Mouse (Mus musculus) thymus, adult 2 months (tissue): ENCODE data around the gene Sox14.

Experiments used
- CTCF ChIP-seq: fragments of 200-500 bp; IDR thresholded peaks from 2 replicates; pipeline ENCODE4 v1.5.1; 2012; ENCODE audit warnings: mild to moderate bottlenecking, control low read depth, low read length, moderate library complexity, borderline replicate concordance; ENCODE audit not compliant: control insufficient read depth, poor library complexity, insufficient read depth; ENCODE audit errors: extremely low read depth
- POLR2A ChIP-seq: fragments of 200-500 bp; IDR thresholded peaks from 2 replicates; pipeline ENCODE4 v1.6.1; 2012; ENCODE audit warnings: mild to moderate bottlenecking, low read length, control low read depth, moderate library complexity; ENCODE audit not compliant: control insufficient read depth, poor library complexity, insufficient read depth; ENCODE audit errors: extremely low read depth

DNA sequence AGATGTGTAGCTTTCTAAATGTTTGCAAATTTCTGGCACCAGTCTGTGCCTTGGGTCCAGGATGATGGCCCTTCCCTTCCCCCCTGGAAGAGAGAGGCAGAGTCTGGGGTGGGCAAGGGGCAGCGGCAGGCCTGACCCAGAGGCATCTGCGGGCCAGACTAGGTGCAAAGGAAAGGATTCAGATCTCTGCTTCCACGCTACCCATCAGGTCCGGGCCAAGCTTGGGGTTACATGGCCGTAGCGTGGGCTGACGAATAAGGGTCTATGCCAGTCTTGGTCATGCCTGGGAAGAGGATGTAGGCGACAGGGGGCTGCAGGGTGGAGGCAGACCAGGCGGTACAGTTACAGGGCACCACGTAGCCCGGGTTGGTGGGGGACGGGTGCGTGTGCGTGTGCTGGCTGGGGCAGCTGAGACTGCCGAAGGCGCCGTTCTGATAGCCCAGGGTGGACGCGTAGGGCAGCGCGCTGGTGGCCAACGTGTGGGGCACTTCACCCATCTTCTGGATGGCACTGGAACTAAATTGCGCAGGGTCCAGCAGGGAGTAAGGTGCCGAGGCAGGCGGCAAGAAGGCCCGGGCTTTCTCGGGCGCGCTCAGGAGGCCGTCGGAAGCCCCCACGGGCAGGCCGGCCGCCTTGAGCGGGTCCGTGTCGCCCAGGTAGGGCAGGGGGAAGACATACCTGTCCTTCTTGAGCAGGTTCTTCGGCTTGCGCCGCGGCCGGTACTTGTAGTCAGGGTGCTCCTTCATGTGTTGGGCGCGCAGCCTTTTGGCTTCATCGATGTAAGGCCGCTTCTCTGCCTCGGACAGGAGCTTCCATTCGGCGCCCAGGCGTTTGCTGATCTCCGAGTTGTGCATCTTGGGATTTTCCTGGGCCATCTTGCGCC lies 994 bp downstream of the Sox14 start:
- no peak for TF ChIP-seq CTCF
- no peak for TF ChIP-seq POLR2A
